Mouse (Mus musculus): ENCODE results near the gene Shmt2. TPM values are rescaled to one million over a fixed set of nuclear protein-coding genes. Genes with fewer than 3 reads are reported as not detected.

Shmt2 gene
- polyA plus RNA-seq, 1 experiment: 169 TPM

DNA sequence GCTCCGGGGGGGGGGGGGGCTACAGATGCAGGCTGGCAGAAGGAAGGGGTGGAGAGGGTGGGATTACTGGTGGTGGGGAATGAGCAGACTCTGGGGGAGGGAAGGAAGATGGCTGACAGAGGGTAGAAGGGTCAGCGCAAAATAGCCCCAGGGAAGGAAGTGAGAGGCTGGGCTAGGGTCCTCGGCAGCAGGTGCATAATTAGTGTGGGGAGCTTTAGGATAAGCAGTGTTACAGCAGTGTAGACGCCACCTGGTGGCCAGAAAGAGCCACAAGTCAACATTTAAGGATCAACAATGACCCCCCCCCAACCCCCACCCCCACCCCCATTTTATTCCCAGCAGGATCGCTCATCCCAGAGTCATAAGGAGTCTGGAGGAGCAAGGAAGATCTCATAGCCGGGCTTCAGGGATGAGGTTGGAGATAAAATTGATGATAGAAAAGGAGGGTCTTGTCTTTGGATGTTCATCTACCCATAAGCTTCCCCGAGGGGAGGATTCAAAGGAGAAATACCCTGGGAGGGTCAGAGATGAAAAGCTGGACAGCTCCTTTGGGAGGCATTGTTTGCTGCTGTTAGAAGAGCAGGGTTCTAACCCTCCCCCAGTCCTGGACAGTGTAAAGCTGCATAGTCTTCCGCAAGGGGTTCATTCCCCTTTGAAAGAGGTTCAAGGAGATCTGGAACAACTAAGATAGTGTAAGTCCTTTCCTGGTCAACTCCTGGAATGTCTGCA is 14.5 kb upstream of the Shmt2 start:
- no peak overlapping the region for H3K27ac ChIP-seq (ENCODE audit: insufficient read depth, low read length)
- H3K4me1 ChIP-seq (ENCODE audit: control insufficient read depth, insufficient read depth, low read length): peaks cover 3% of the 10 kb centered on the region; the same call in 1 of the 2 replicates
- no peak overlapping the region for H3K4me3 ChIP-seq (ENCODE audit: insufficient read depth, low read length)
- TF ChIP-seq POLR2A (IDR thresholded peaks at IDR 0.05; ENCODE audit: low read depth, low read length): no peak
- TF ChIP-seq CTCF (IDR thresholded peaks at IDR 0.05; ENCODE audit: borderline replicate concordance, insufficient read depth, low read length): no peak

GRCm38 (mm10) chr10:127534929-127535384 is 12.7 kb upstream of the Shmt2 start:
- Histone ChIP-seq H3K4me3 (ENCODE audit: insufficient read depth, low read length) (peak overlapping the region; percentile 19; the same call in 1 of the 2 replicates), H3K27ac (ENCODE audit: insufficient read depth, low read length) (no peak overlapping the region), H3K4me1 (ENCODE audit: control insufficient read depth, insufficient read depth, low read length) (peaks cover 3% of the 10 kb centered on the region; the same call in 1 of the 2 replicates)
- TF ChIP-seq CTCF (IDR thresholded peaks at IDR 0.05; ENCODE audit: borderline replicate concordance, insufficient read depth, low read length) (no peak), POLR2A (IDR thresholded peaks at IDR 0.05; ENCODE audit: low read depth, low read length) (no peak)

GRCm38 (mm10) chr10:127534036-127534928 is 12.0 kb upstream of the Shmt2 start, which contains the start of gene Nxph4:
TSS of gene Nxph4 (minus strand) at chr10:127534559.
- H3K4me3 ChIP-seq (ENCODE audit: insufficient read depth, low read length): peak within 1 kb of the TSS; percentile 31
- H3K4me1 ChIP-seq (ENCODE audit: control insufficient read depth, insufficient read depth, low read length): peaks cover 3% of the 10 kb centered on the region; the same call in 1 of the 2 replicates
- no peak within 1 kb of the TSS for H3K27ac ChIP-seq (ENCODE audit: insufficient read depth, low read length)
- TF ChIP-seq CTCF (IDR thresholded peaks at IDR 0.05; ENCODE audit: borderline replicate concordance, insufficient read depth, low read length) (no peak), POLR2A (IDR thresholded peaks at IDR 0.05; ENCODE audit: low read depth, low read length) (no peak)

GRCm38 (mm10) chr10:127531548-127531947 is 9.3 kb upstream of the Shmt2 start:
- TF ChIP-seq POLR2A (IDR thresholded peaks at IDR 0.05; ENCODE audit: low read depth, low read length): no peak
- TF ChIP-seq CTCF (IDR thresholded peaks at IDR 0.05; ENCODE audit: borderline replicate concordance, insufficient read depth, low read length): no peak
- Histone ChIP-seq H3K4me3 (ENCODE audit: insufficient read depth, low read length) (no peak overlapping the region), H3K27ac (ENCODE audit: insufficient read depth, low read length) (no peak overlapping the region), H3K4me1 (ENCODE audit: control insufficient read depth, insufficient read depth, low read length) (peaks cover 3% of the 10 kb centered on the region; the same call in 1 of the 2 replicates)

DNA sequence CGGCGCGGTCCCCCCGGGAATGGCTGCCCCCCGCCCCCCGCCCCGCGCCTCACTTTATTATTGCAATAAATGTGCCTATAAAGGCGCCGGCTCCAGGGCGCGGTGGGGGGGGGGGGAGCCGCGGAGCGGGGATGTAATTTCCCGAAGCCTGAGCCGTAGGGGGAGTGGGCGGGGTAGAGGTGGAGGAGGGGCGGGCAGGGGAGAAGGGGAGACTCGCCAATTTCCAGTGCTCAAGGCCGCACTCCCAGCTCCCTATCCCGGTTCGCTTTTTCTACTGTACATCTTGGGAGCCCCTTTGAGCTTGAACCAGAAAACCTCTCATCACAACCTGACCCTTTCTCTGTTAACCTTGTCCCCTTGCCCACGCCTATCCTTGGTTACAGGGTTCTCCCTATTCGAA is 8.7 kb upstream of the Shmt2 start:
- Histone ChIP-seq H3K27ac (ENCODE audit: insufficient read depth, low read length) (no peak overlapping the region), H3K4me1 (ENCODE audit: control insufficient read depth, insufficient read depth, low read length) (peaks cover 3% of the 10 kb centered on the region; the same call in 1 of the 2 replicates), H3K4me3 (ENCODE audit: insufficient read depth, low read length) (no peak overlapping the region)
- no peak for TF ChIP-seq CTCF (IDR thresholded peaks at IDR 0.05; ENCODE audit: borderline replicate concordance, insufficient read depth, low read length)
- TF ChIP-seq POLR2A (IDR thresholded peaks at IDR 0.05; ENCODE audit: low read depth, low read length): no peak

- TF ChIP-seq CTCF (IDR thresholded peaks at IDR 0.05; ENCODE audit: borderline replicate concordance, insufficient read depth, low read length) (no peak), POLR2A (IDR thresholded peaks at IDR 0.05; ENCODE audit: low read depth, low read length) (no peak)
- Histone ChIP-seq H3K4me3 (ENCODE audit: insufficient read depth, low read length) (no peak overlapping the region), H3K27ac (ENCODE audit: insufficient read depth, low read length) (no peak overlapping the region), H3K4me1 (ENCODE audit: control insufficient read depth, insufficient read depth, low read length) (no peaks in the 10 kb centered on the region)
These were observed 5.2 kb upstream of the Shmt2 start for GRCm38 (mm10) chr10:127527481-127527880.

- H3K27ac ChIP-seq (ENCODE audit: insufficient read depth, low read length): no peak overlapping the region
- no peaks in the 10 kb centered on the region for H3K4me1 ChIP-seq (ENCODE audit: control insufficient read depth, insufficient read depth, low read length)
- peak overlapping the region; percentile 12 for H3K4me3 ChIP-seq (ENCODE audit: insufficient read depth, low read length)
- 0 out of 2 replicates have a peak, but pooled peaks have one; percentile 12 for TF ChIP-seq CTCF (IDR thresholded peaks at IDR 0.05; ENCODE audit: borderline replicate concordance, insufficient read depth, low read length)
- no peak for TF ChIP-seq POLR2A (IDR thresholded peaks at IDR 0.05; ENCODE audit: low read depth, low read length)
These were observed 4.4 kb upstream of the Shmt2 start for GRCm38 (mm10) chr10:127526681-127527080.

DNA sequence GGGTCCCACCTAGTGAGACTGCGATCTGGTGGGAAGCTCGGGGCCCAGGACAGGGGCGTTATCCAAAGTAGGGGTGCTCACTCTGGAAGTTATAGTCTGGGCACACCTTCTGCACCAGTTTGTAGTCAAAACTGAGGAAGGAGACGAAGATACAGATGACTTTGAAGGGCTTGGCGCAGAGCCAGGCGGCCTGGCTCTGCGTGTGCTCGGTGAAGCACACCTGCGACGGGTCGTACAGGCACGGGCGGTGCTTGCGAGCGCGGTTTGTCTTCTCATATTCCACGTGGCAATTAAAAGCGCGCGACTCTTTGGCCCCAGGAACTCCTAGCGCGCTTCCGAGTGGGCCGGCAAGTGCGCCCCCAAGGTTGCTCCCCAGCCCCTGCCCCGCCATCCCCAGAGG is 3.8 kb upstream of the Shmt2 start:
- TF ChIP-seq CTCF (IDR thresholded peaks at IDR 0.05; ENCODE audit: borderline replicate concordance, insufficient read depth, low read length) (no peak), POLR2A (IDR thresholded peaks at IDR 0.05; ENCODE audit: low read depth, low read length) (no peak)
- no peaks in the 10 kb centered on the region for H3K4me1 ChIP-seq (ENCODE audit: control insufficient read depth, insufficient read depth, low read length)
- H3K27ac ChIP-seq (ENCODE audit: insufficient read depth, low read length): no peak overlapping the region
- H3K4me3 ChIP-seq (ENCODE audit: insufficient read depth, low read length): peak overlapping the region; percentile 12; the same call in 1 of the 2 replicates

DNA sequence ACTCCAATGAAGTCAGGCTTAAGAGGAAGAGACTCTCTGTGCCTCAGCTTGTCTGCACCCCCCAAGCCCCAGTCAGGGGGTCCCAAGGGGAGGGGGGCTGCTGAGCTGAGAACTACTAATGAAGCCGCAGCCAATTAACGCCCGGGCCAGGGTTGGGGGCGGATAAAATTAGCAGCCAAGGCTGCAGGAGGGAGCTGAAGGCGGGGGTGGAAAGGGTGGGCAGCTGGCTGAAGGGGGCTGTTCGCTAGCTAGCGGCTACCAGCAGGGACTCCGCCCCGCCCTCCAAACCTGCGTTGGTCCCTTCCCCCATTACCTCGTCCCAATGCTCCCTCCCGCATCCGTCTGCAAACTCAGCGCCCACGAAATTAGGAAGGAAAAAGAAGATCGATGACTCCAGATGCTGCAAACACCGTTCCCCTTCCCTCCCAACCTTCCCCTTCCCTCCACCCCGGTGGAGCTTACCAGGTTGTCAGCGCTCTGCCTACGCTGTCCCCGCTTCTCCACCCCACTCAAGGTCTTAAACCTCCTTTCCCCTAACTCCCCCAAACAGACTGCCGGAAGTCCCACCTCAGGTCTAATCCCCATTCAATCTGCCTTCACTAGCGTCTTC is 2.5 kb upstream of the Shmt2 start:
- no peak overlapping the region for H3K4me3 ChIP-seq (ENCODE audit: insufficient read depth, low read length)
- no peaks in the 10 kb centered on the region for H3K4me1 ChIP-seq (ENCODE audit: control insufficient read depth, insufficient read depth, low read length)

More for the DNA sequence above, 2.5 kb upstream of the Shmt2 start:
- no peak overlapping the region for H3K27ac ChIP-seq (ENCODE audit: insufficient read depth, low read length)
- no peak for TF ChIP-seq CTCF (IDR thresholded peaks at IDR 0.05; ENCODE audit: borderline replicate concordance, insufficient read depth, low read length)

All from embryonic fibroblast, embryonic 13.5 days (primary cell).